Mouse (Mus musculus) layer of hippocampus, adult 9-10 months (tissue): ENCODE measurements at regions not wholly inside any gene's neighbourhood (a gene's known extent, or its start where the extent isn't known, plus 50 kb on each side); places are given as distances from the start of the nearest gene placed in this dataset.

Experiments used
- DNase-seq: peaks from one replicate; pipeline ENCODE4 v3.0.0; 2022; ENCODE audit warnings: low spot score

DNA sequence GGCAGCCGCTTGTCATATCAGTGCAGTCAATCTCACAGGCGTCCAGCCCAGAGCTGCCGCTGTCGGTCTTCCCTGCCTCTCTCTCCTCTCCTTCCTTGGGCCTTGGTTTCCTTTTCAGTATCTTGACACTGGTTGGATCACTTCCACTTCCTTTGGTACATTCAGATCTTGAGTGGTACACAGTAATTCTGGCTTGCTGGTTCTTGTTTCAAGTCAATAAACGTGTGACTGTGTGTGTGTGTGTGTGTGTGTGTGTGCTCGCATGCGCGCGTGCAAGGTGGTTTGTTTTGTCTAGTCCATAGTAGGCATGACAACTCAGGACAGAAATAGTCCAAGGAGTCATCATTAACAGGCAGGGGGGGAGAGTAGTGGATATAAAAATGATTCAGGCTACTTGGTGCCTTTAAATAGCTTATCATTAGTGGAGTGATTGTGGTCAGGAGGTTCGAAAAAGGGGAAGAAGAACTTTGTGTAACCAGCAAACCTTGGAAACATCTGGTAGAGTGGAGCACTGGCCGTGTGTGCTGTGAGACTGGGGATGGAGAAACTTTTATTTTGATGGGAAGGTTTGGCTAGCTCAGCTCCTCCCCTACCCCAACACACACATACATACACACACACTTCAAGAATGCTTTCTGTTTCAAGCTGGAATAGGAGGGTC lies 117.1 kb upstream of the Serp2 start:
- DNase-seq: no peak

DNA sequence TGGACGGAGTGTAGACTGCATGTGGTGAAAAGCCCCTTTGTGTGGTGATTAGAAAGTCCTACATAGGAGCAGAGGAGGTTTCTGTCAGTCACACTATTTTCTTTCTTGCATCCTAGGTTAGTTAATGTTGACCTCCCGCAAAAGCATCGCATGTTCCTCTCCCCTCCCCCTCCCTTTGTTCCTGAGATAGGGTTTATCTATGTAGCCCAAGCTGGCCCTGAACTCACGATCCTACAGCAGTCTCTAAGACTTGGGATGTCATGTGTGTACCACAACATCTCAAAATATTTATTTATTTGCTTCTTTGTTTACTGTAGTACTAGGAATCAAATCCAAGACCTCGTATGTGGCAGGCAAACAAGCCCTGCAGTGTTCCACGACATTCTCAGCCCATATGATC lies 116.2 kb upstream of the Serp2 start:
- no peak for DNase-seq

DNA sequence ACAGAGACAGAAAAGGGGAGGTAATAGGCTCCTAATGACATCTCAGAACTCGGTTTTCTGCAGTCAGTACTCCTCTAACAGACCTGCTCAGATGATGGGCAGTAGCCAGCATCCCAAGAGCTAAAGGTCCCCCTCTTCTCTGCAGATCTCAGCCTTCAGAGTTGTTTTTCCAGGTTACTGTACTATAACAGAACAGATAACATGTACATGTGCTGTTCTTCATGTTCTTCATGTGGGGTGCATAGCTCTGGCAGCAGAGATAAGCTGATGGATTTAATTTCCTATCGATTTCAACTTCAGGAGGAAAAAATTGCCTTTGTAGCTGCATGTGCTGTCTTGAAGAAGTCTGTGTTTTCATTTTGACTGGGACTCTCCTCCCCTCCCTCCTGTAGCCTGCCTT lies 115.8 kb upstream of the Serp2 start:
- no peak for DNase-seq

DNA sequence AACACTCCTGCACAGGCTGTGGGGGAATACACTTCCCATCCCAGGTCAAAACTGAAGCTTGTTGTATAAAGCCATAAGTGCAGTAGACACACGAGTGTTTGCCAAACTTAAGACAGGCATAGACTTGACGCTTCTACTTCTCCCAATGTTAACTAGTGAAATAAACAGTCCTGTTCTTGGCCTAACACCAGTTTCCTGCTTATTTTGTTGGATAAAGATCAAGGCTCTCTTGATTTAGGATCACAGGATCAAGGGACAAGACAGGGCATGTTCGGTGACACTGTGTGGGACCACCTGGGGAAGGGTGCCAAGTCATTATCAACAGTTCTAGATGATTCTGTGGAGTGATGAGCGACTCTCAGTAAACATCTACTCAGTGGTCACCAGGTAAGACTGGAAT lies 114.3 kb upstream of the Serp2 start:
- no peak for DNase-seq

DNA sequence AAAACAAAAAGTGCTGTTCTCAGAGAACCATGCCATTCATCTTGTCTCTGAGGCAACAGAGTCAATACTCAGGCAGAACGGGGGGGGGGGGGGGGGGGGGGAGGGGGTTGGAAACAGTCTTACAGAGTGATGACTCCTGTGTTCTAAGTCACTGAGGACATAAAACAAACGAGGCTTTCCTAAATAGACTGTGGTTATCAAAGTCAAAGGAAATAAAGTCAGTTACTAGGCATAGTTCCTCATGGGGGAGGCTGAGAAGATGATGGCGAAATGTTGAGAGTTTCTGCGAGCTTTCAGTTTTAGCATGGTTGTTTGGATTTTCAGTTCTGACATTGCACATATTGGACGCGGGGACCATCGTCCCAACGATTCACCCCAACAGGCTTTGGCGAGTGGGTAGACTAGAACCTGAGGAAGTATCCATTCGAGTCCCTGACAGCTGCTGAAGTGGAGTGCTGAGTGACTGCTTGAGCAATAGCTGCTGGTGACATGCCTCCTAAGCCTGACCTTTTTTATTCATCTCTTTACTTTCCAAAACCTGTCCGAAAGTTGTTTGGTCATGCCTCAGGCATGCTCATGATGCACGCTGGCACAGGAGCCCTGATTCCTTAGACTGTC lies 109.2 kb upstream of the Serp2 start:
- no peak for DNase-seq

DNA sequence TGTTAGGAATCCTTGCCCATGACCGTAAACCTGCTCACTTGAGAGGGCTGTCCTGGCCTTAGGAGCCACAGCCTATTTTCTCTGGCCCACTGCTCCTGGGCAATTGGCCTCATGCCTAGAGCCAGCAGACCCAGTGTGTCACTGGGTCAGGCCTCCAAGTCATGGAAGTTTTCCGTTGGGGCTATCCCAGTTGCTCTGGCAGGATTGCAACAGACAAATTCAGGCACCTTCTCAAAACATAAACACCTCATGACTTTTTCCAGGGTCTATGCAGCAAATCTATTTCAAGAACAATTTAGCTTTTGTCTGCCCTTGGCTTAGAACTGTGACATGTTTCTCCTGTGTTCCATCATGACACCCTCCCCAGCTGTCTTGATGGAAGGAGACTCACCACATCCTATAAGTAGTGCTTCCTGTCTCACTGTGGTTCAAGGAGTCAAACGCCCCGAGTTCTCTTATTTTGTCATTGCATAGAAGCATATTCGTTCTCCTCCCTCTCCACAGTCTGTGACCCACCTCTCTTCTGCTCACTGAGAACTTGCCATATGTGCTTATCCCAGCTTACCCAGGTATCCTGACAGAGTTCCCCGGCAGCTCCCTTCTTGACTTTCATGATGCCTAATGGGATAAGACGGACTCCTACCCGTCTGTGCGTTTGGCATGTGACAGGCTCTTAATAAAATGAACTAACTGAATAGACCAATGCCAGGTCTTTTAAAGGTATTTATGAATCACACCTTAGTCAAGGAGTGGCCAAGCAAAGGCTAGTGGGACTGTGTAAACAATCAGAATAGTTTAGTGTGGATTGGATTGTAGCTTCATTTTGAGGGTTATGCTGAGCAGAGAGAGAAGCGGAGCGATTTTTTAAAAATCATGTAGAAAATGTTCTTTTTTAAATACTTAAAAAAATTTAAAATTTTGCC lies 108.2 kb upstream of the Serp2 start:
- DNase-seq: no peak

DNA sequence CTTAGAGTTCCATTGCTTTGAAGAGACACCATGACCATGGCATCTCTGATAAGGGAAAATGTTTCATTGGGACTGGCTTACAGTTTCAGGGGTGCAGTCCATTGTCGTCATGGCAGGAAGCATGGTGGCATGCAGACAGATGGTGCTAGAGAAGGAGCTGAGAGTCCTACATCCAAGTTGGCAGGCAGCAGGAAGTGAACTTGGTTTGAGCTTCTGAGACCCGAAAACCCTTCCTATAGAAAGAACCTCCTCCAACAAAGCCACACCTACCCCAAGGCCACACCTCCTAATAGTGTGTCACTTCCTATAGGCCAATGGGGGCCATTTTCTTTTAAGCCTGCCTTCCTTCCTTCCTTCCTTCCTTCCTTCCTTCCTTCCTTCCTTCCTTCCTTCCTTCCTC lies 107.1 kb upstream of the Serp2 start:
- DNase-seq: no peak

DNA sequence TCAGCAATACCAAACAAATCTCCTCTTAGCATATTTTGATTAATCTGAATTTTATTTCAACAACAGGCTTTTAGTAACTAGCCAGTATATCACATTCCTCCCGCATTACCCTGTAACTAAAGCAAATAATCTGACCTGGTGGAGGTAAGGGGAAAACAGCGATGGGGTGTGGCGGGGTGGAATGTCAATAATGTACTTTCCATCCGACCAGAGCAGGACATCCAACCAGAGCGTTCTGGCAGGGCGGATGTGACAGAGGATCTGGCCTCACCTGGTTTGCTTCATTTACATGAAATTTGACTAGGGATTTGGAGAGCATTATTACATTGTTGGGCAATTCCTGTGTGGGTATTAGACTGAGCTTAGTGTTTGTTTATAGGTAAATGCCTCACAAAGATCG lies 106.2 kb upstream of the Serp2 start:
- DNase-seq: no peak

DNA sequence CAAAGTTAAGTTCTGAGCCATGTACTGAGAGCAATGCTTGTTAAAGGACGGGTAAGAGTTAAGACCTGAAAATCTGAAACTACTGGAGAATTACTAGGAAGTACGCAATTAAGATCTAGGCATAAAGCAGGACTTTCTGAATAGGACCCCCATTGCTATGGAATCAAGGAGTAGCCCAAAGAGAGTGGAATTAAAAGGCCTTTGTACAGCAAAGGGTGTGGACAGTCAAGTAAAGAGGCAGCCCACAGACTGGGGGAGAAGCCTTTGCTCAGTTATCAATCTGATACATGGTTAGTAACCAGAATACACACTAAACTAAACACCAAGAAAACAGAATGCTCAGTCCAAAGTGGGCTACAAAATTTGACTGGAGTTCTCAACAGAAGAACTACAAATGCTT lies 104.2 kb upstream of the Serp2 start:
- DNase-seq: no peak

DNA sequence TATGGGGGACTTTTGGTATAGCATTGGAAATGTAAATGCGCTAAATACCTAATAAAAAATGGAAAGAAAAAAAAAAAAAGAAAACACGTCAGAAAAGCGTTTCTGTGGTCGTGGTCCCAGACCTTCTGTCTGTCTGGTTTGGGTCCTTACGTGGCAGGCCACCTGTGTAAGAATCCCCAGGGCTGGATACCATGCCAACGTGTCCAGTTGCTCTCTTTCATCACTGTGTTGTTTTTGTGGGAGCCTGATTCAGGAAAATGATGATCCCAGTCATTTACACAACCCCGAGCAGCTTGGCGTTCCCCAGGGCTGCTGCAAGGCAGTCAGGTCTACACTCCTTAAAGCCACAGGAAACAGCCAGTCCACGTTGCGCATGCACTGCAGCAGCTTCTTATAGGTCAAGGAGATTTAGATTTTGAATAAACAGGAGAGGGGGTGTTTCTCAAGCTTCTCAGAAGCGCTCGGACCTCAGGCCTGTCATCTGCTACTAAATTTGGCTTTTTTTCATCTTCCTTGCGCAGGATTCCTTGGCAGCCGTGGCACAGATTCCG lies 102.3 kb upstream of the Serp2 start:
- DNase-seq: no peak

DNA sequence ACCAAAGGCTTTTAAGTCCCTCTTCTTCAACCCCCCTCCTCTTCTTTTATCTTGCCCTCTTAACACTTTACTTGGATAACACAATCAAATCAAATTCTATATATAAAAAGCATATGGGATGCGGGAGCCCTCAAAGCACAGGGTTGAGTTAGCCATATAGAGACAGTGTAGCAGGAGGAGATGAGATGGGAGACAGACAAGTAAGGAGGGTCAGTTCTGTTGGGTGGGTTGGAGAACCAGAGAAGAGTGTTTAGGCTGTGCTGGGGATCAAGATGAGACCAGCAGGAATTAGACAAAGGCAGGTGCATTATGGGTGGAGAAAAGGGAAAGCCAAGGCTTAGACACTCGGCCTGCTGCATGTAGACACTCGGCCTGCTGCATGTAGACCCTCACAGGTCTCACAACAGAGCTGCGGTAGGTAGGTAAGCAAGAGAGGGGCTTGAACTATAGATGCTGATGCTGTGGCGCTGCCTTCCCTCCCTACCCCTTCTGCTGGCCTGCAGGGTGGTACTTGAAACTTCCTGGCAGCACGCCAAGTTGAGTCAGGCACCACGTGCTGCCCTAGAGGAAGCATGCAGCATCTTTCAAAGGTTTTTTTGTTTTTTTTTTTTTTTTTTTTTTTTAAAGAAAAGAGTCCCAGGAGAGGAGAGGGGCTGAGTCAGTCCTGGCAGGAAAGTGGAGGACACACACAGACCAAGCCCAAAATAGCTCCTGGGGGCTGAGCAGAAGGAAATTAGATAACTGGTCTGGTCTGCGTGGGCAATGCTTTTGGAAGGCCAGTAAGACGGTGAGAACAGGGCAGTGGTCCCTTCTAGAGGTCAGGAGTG lies 101.3 kb upstream of the Serp2 start:
- DNase-seq: no peak

DNA sequence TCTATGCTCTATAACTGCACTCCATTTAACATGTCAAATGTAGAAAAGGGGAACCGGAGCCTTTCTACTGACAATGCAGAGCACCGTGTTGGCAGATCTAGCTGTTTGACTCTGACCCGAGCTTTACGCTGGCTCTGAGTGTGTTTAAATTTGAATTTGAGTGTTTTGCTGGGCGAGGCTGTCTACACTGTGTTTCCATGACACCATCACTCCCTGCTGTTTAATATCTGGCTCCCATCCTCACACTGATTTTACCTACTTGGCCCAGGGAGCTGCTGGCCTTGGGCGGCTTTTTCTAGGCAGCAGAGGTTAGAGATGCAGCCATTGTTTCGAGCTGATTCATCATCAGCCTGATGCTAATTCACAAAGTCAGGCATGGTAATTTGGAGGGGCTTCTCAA lies 100.7 kb upstream of the Serp2 start:
- no peak for DNase-seq

DNA sequence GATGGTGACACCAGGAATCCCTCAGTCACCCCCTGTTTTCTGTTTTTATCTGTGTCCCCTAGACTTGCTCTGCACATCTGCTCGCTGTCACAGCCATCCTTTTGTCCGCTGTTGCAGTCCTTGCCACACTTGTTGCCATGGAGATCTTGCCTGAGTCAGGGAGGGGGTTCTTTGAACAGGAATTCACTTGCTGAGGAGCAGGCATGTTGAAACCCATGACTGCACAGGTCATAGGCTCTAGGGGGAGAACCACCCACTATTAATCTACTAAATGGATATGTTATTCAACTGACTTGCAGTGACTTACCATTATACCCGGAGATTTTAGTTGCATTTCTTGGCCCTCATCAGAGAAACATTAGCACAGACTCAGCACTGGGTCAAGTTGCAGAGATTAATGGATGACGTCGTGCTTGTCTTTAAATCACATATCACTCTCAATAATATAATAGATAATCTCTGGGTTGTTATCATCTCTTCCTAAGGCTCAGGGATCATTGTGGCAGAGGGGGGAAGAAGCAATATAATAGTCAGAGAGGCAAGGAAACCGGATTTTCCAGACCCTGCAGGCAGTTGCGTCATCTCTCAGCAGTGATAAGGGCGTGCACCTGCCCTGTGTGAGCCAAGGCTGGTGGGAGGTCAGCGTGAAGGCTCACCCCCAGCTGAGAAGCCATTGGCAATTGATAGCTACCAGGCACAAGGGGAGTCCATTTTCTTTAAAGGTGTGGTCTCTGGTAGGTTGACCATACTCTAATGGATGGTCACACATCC lies 95.9 kb upstream of the Serp2 start:
- no peak for DNase-seq

DNA sequence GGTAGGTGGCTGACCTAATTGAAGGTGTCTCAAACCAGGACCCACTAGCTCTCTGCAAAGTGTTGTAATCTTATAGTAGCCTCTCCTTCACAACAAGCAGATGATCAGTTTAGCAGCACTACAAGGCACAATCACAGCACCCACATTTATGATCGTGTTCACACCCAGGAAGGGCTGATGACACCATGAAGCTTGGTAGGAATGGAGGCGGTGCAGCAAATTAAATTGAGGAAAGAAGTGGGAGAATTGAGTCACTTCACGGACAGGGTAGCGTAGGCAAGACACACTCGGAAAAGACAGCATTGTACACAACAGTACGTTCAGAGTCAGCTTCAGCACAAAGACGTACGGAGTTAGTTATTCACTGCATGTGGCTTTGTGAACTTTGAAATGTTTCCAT lies 94.4 kb upstream of the Serp2 start:
- DNase-seq: no peak

DNA sequence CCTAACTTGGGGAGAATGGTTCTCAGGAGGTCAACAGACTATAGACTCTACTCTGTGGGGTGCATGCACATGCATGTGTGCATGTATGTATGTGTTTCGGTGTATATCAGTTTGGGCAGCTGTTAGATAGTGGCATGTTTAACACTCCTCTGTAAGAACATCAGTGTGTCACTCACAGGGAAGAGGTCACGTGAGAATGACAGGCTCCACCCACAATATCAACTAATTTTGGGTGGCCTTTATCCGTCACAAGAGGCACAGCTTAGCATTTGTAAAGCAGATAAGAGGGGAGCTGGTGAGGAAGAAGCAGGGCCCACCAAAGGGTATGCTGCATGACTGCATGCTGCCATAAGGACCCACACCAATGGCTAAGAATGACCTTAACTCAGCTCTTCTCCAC lies 93.2 kb upstream of the Serp2 start:
- DNase-seq: no peak

DNA sequence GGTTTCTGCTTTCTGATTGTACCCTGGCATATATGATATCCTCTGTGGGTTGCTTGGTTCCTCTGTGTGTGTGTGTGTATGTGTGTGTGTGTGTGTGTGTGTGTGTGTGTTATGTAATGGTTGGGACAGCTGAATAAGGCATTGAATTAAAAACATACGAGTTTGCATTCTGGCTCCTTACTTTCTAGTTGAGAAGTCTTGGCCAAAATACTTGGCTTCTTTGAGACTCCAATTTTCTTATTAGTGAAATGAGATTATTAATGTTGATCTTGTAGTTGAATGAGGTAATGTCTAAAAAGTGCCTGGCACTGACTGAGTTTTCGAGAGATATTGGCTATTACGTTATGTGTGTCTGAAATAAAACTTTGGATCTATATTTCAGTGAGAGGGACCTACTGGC lies 88.0 kb upstream of the Serp2 start:
- DNase-seq: no peak

DNA sequence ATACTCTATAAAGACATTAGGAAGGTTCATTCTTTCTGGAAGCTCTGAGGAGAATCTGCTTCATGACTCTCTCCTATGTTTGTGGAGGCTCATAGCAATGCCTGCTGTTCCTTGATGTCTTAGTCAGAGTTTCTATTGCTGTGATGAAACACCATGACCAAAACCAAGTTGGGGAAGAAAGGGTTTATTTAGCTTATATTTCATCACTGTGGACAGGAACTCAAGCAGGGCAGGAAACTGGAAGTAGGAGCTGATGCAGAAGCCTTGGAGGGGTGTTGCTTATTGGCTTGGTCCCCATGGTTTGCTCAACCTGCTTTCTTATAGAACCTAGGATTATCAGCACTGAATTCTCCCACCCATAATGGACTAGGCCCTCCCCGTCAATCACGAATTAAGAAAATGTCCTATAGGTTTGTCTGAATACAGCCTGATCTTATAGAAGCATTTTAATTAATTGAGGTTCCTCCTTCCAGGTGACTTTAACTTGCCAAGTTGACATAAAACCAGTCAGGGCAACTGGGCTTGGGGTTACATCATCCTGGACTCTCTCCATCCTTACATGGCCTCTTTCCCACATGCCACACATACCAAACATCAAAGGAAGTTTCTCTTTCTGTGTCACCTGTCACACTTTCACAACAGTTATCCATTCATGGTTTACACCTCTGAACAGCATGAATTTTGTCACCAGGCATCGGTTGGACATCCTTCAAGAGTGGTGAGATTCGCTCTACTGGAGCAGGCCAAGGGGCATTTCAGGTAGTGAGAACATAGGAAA lies 85.3 kb upstream of the Serp2 start:
- DNase-seq: no peak

DNA sequence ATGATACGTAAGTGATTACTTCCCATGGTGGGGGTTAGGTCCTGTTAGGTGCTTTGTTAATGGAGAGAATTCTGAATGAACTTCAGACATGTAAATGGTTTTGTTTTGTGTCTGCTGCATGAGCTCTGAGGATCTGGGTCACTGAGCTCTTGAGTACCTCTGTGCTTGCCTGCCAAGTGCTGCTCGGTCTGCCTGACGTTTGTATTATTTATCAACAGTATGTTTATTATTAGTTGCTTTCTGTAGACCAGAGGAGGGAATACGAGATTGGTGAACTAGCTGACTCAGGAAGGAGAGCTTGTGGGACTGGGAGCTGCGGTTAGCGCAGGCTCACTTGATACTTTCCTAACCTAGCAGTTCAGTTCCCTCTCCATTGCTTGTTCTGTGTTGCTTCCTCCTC lies 76.5 kb upstream of the Serp2 start:
- no peak for DNase-seq

DNA sequence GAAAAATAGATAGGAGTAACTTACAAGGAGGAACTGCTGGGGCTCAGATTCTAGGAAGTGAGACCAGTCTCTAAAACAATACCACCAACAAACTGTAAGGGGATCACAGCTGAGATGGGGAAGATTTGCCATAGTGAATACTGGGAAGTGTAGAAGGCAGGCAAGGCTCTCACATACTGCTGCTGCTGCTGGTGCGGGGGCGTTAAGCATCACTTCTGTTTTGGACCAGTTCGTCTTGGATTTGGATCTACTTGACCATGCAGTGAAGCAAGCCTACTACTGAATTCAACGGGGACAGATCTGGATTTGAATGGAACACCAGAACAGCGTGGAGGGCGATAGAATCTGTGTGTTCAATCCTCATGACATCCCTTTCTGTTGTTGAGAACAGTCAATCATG lies 76.1 kb upstream of the Serp2 start:
- no peak for DNase-seq

DNA sequence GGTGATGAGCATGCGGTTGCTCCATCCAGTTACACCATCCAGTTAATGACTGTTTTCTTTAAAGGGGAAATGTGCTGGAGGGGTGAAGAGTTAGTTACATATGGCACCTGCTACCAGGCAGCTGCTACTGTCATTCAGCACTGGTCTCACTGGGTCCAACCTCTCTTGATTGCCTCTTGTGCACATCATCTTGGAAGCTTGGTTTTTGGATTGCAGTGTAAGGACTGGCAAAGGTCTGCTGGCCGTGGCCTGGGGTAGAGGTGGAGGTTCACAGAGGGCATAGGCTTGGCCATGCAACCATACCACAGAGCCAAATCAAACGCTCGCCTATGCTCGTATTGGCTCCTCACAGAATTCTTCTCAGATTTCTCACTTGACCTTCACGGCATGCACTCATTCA lies 75.1 kb upstream of the Serp2 start:
- no peak for DNase-seq

DNA sequence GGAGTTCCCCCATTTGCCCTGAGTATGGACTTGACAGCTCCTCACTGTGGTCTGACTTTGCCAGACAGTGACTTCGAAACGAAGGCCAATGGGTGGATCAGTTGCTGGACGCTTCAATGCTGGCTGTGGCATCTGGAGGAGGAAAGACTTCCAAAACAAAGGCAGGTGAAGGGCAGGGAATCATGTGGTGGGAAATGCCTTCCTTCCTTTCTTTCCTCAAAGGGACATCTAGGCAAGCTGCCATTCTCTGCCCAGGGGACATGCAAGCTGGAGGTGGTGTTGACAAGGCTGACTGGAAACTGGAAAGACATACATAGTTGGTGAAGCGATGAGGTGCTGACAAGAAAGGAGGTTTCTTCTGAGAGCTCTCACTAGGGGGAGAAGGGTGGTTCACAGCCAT lies 74.5 kb upstream of the Serp2 start:
- no peak for DNase-seq
